Mouse (Mus musculus): ENCODE measurements at regions not wholly inside any gene's neighbourhood (a gene's known extent, or its start where the extent isn't known, plus 50 kb on each side); places are given as distances from the start of the nearest gene placed in this dataset.

DNA sequence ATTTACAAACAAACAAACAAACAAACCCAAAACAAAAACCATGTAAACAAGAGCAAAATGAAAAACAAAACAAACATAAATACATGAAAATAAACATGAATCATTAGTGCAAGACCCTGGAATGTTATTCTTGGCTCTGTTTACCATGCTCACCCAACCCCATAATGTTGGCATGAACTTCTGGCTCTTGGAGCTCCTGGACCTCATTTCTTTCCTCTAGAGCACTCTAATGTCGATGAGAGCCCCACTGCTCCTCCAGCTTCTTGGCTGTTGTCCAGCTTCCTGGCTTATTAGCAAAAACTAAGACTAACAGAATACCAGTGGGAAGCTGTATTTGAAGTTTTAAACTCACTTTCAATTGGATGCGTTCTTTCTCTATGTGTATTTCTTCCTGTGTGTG, 81.3 kb upstream of the Gm21830 start:
- H3K27me3 ChIP-seq (ENCODE audit: insufficient read depth, low read length): no peaks in the 10 kb centered on the region
- WGBS: 24% methylated on average over 2 of the region's 2 CpGs
- TF ChIP-seq CTCF (IDR thresholded peaks at IDR 0.05; ENCODE audit: low read depth): no peak
- no peak overlapping the region for H3K9ac ChIP-seq
- H3K36me3 ChIP-seq (ENCODE audit: insufficient read depth): no peaks in the 10 kb centered on the region
- H3K4me3 ChIP-seq (ENCODE audit: low read depth, low read length): no peak overlapping the region
- no peak overlapping the region for H3K4me2 ChIP-seq
- H3K27ac ChIP-seq (ENCODE audit: low read depth): no peak overlapping the region
- DNase-seq: peak; percentile 83
- H3K4me1 ChIP-seq (ENCODE audit: insufficient read depth): no peaks in the 10 kb centered on the region
- no peaks in the 10 kb centered on the region for H3K9me3 ChIP-seq (ENCODE audit: low read depth, low read length)
- peak; percentile 62; the same call in 1 of the 2 replicates for ATAC-seq (ENCODE audit: insufficient read depth)

DNA sequence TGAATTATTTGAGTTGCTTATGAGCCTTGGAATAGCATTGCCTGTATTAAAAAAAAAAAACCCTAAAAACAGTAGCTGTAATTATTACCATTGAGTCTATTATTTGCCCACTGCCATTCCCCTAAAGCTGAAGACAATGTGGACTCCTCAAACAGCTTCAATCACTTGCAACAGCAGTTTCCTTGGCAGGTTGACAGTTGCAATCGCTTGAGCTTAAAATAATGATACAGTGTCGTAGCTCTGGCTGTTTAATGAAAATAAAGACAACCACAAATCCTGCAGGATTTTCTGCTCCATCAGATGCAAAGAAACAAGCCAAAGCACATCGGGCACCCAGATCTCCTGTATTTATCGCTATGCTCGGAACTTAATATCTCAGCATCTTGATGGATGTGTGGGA, 68.8 kb upstream of the Gm21830 start:
- 76% methylated on average over 5 of the region's 5 CpGs for WGBS
- TF ChIP-seq CTCF (IDR thresholded peaks at IDR 0.05; ENCODE audit: low read depth): no peak
- H3K27me3 ChIP-seq (ENCODE audit: insufficient read depth, low read length): no peaks in the 10 kb centered on the region
- H3K4me2 ChIP-seq: no peak overlapping the region
- no peak for ATAC-seq (ENCODE audit: insufficient read depth)
- no peaks in the 10 kb centered on the region for H3K4me1 ChIP-seq (ENCODE audit: insufficient read depth)
- H3K4me3 ChIP-seq (ENCODE audit: low read depth, low read length): no peak overlapping the region
- no peak for DNase-seq
- H3K36me3 ChIP-seq (ENCODE audit: insufficient read depth): no peaks in the 10 kb centered on the region
- H3K9me3 ChIP-seq (ENCODE audit: low read depth, low read length): no peaks in the 10 kb centered on the region
- H3K9ac ChIP-seq: no peak overlapping the region
- no peak overlapping the region for H3K27ac ChIP-seq (ENCODE audit: low read depth)

Data from lung, embryonic 14.5 days (tissue).